Mouse (Mus musculus): ENCODE data around the gene Vmn1r20. TPM values are rescaled to one million over a fixed set of nuclear protein-coding genes. Genes with fewer than 3 reads are reported as not detected.
"Not testable (repeated sequence)": the region's sequence is repeated elsewhere in the genome, so short reads cannot be mapped to it uniquely, and the experiment has no call there.

Vmn1r20 gene
- not detected in 2 replicates for polyA plus RNA-seq (2012; rRNA removed)

- no peak for DNase-seq (ENCODE audit: low read depth)
Observed at GRCm38 (mm10) chr6:57428630-57429029, at the start of gene Vmn1r20. Gene Vmn1r20, plus strand, starts transcription at chr6:57428930.

GRCm38 (mm10) chr6:57395683-57396082 lies 33.0 kb upstream of the Vmn1r20 start, which contains the start of gene Vmn1r18:
Gene Vmn1r18, minus strand, starts transcription at chr6:57395783.
- DNase-seq (ENCODE audit: low read depth): no peak

GRCm38 (mm10) chr6:57403480-57403879 lies 25.2 kb upstream of the Vmn1r20 start, which contains the start of gene Vmn1r19:
Gene Vmn1r19, plus strand, starts transcription at chr6:57403780.
- not testable (repeated sequence) for DNase-seq (ENCODE audit: low read depth)

GRCm38 (mm10) chr6:57431196-57431595 lies 2.5 kb downstream of the Vmn1r20 start:
- no peak for DNase-seq (ENCODE audit: low read depth)

- DNase-seq (ENCODE audit: low read depth): not testable (repeated sequence)
Observed at GRCm38 (mm10) chr6:57468161-57468560, 39.4 kb downstream of the Vmn1r20 start.

Other genes starting within 250 kb of the Vmn1r20 start
- not detected in 2 replicates for gene Vmn1r13, start 225.6 kb upstream of the Vmn1r20 start, polyA plus RNA-seq (2012; rRNA removed)
- not detected in 2 replicates for gene Vmn1r14, start 197.2 kb upstream of the Vmn1r20 start, polyA plus RNA-seq (2012; rRNA removed)
- not detected in 2 replicates for gene Vmn1r15, start 171.0 kb upstream of the Vmn1r20 start, polyA plus RNA-seq (2012; rRNA removed)
- gene Vmn1r16, start 99.4 kb upstream of the Vmn1r20 start, polyA plus RNA-seq (2012; rRNA removed): not detected in 2 replicates
- not detected in 2 replicates for gene Vmn1r17, start 65.2 kb upstream of the Vmn1r20 start, polyA plus RNA-seq (2012; rRNA removed)
- not detected in 2 replicates for gene Vmn1r18, start 33.1 kb upstream of the Vmn1r20 start, polyA plus RNA-seq (2012; rRNA removed)
- gene Vmn1r19, start 25.1 kb upstream of the Vmn1r20 start, polyA plus RNA-seq (2012; rRNA removed): not detected in 2 replicates
- 2.2 and 3.1 TPM in 2 replicates for gene Ppm1k, start 106.5 kb downstream of the Vmn1r20 start, polyA plus RNA-seq (2012; rRNA removed)
- gene Herc6, start 152.1 kb downstream of the Vmn1r20 start, polyA plus RNA-seq (2012; rRNA removed): 4.0 and 5.9 TPM in 2 replicates